Mouse (Mus musculus) liver, embryonic 14.5 days (tissue): ENCODE data around the gene Igfbp4. TPM values are rescaled to one million over a fixed set of nuclear protein-coding genes. Genes with fewer than 3 reads are reported as not detected.

Source experiments
- ATAC-seq: fragments of 200-750 bp; cut with Nextera tagmentation; 2 replicates; pipeline ENCODE4 v1.8.0; 2017; ENCODE audit warnings: moderate number of reproducible peaks, mild to moderate bottlenecking, moderate library complexity; ENCODE audit not compliant: insufficient read depth
- DNase-seq, 3 experiments: peaks; one replicate each; pipeline ENCODE4 v3.0.0-alpha.2; 2012 to 2013; ENCODE audit warnings: low read depth in 3 of 3, low spot score in 3 of 3
- H3K27ac ChIP-seq: fragments of 300-500 bp; sonication (generic); 2 replicates; pipeline ENCODE4 v1.5.1; 2014; ENCODE audit warnings: moderate library complexity, mild to moderate bottlenecking, control low read depth, inconsistent platforms
- H3K27me3 ChIP-seq: fragments of 300-500 bp; sonication (generic); 2 replicates; pipeline ENCODE4 v1.6.1; 2014; ENCODE audit warnings: mild to moderate bottlenecking, low read length, moderate library complexity; ENCODE audit not compliant: control insufficient read depth, insufficient read depth
- H3K36me3 ChIP-seq: fragments of 300-500 bp; sonication (generic); replicated peaks from 2 replicates; pipeline ENCODE4 v1.6.1; 2014; ENCODE audit warnings: low read depth; ENCODE audit not compliant: control insufficient read depth, insufficient read depth
- H3K4me1 ChIP-seq, 2 experiments: fragments of 200-500 bp in 1 of 2; fragments of 300-500 bp in 1 of 2; sonication (generic) in 1 of 2; replicated peaks; 2 replicates each; pipeline ENCODE4 v1.6.1; 2012 to 2014; ENCODE audit warnings: antibody characterized with exemption in 1 of 2, inconsistent platforms in 1 of 2, low read length in 1 of 2; ENCODE audit not compliant: control insufficient read depth in 2 of 2, insufficient read depth in 2 of 2
- H3K4me2 ChIP-seq: fragments of 300-500 bp; sonication (generic); 2 replicates; pipeline ENCODE4 v1.6.1; 2014; ENCODE audit warnings: low read depth, mild to moderate bottlenecking, control low read depth, moderate library complexity
- H3K4me3 ChIP-seq, 2 experiments: fragments of 200-500 bp in 1 of 2; fragments of 300-500 bp in 1 of 2; sonication (generic) in 1 of 2; 2 replicates each; pipeline ENCODE4 v1.5.1; 2012 to 2014; ENCODE audit warnings: low read depth in 2 of 2, low read length in 2 of 2, mild to moderate bottlenecking in 2 of 2, control low read depth in 1 of 2, inconsistent platforms in 1 of 2, moderate library complexity in 1 of 2; ENCODE audit not compliant: insufficient read depth in 1 of 2
- H3K9ac ChIP-seq: fragments of 300-500 bp; sonication (generic); replicated peaks from 2 replicates; pipeline ENCODE4 v1.6.1; 2014; ENCODE audit warnings: mild to moderate bottlenecking, control low read depth, moderate library complexity
- H3K9me3 ChIP-seq: fragments of 300-500 bp; sonication (generic); 2 replicates; pipeline ENCODE4 v1.6.1; 2016; ENCODE audit warnings: low read length, mixed read lengths; ENCODE audit not compliant: control insufficient read depth
- CTCF ChIP-seq: IDR thresholded peaks from 2 replicates; pipeline ENCODE4 v1.5.1; 2016; ENCODE audit warnings: antibody characterized with exemption, low read depth, control low read depth
- EP300 ChIP-seq: IDR thresholded peaks from 2 replicates; pipeline ENCODE4 v1.6.1; 2016; ENCODE audit warnings: antibody characterized with exemption, low read depth
- WGBS: fragments of 180-500 bp; shearing (Covaris S2); extraction: QIAGEN DNeasy Blood & Tissue Kit; methylation state at CpG from one replicate; pipeline ENCODE4 v1.1.7; 2014; ENCODE audit not compliant: insufficient replicate concordance; 5-methylcytosine and 5-hydroxymethylcytosine counted together
- polyA plus RNA-seq, 2 experiments: library from polyadenylated mRNA; depleted of rRNA in 1 of 2; stranded (reverse) in 1 of 2; unstranded in 1 of 2; fragments of >200 nt; fragmentation: Nextera tagmentation in 1 of 2; extraction: Ambion mirVana in 1 of 2; gene quantifications; 2 replicates each; pipeline versions ENCODE4 v1.2.1 to v1.2.3; 2012 to 2014

Igfbp4 gene
- polyA plus RNA-seq, 2 experiments = 71.4 to 115 TPM

- peaks cover 98% of the 10 kb centered on the region for H3K36me3 ChIP-seq
- TF ChIP-seq EP300 = no peak
- no peak for TF ChIP-seq CTCF
- 90% methylated on average over 9 of the region's 9 CpGs for WGBS
- H3K4me1 ChIP-seq = no peaks in the 10 kb centered on the region
- H3K27ac ChIP-seq = no peak overlapping the region
- no peaks in the 10 kb centered on the region for H3K27me3 ChIP-seq
- ATAC-seq (no peak), DNase-seq (no peak)
- no peak overlapping the region for H3K4me3 ChIP-seq
- no peaks in the 10 kb centered on the region for H3K9me3 ChIP-seq
- no peak overlapping the region for H3K9ac ChIP-seq
- no peak overlapping the region for H3K4me2 ChIP-seq
Observed at GRCm38 (mm10) chr11:99006788-99007187, 34.3 kb upstream of the Igfbp4 start.

- Histone ChIP-seq H3K4me3 (no peak overlapping the region), H3K27me3 (no peaks in the 10 kb centered on the region), H3K9ac (no peak overlapping the region), H3K36me3 (peaks cover 98% of the 10 kb centered on the region), H3K27ac (no peak overlapping the region), H3K4me2 (no peak overlapping the region), H3K4me1 (no peaks in the 10 kb centered on the region), H3K9me3 (no peaks in the 10 kb centered on the region)
- 40% methylated on average over 4 of the region's 4 CpGs for WGBS
- DNase-seq = no peak
- no peak for ATAC-seq
- TF ChIP-seq CTCF = no peak
Observed at GRCm38 (mm10) chr11:99010124-99010523, 30.9 kb upstream of the Igfbp4 start.

GRCm38 (mm10) chr11:99010706-99011105 is 30.3 kb upstream of the Igfbp4 start:
- WGBS = 89% methylated on average over 5 of the region's 5 CpGs
- Histone ChIP-seq H3K4me1 (no peaks in the 10 kb centered on the region), H3K9ac (no peak overlapping the region), H3K27me3 (no peaks in the 10 kb centered on the region), H3K9me3 (no peaks in the 10 kb centered on the region), H3K36me3 (peaks cover 98% of the 10 kb centered on the region), H3K4me3 (no peak overlapping the region), H3K27ac (no peak overlapping the region), H3K4me2 (no peak overlapping the region)
- TF ChIP-seq EP300 (no peak), CTCF (no peak)
- ATAC-seq (no peak), DNase-seq (no peak)

GRCm38 (mm10) chr11:99013856-99014255 is 27.2 kb upstream of the Igfbp4 start:
- no peak for ATAC-seq
- no peak overlapping the region for H3K4me2 ChIP-seq
- no peaks in the 10 kb centered on the region for H3K9me3 ChIP-seq
- H3K4me3 ChIP-seq = no peak overlapping the region
- H3K9ac ChIP-seq = no peak overlapping the region
- H3K27ac ChIP-seq = no peak overlapping the region
- no peaks in the 10 kb centered on the region for H3K27me3 ChIP-seq
- WGBS = 91% methylated on average over 1 of the region's 1 CpGs
- H3K36me3 ChIP-seq = peaks cover 99% of the 10 kb centered on the region
- no peak for DNase-seq
- H3K4me1 ChIP-seq = no peaks in the 10 kb centered on the region
- TF ChIP-seq CTCF = no peak
- TF ChIP-seq EP300 = no peak

GRCm38 (mm10) chr11:99019844-99020243 is 21.2 kb upstream of the Igfbp4 start:
- no peaks in the 10 kb centered on the region for H3K27me3 ChIP-seq
- no peaks in the 10 kb centered on the region for H3K9me3 ChIP-seq
- ATAC-seq = no peak
- no peak overlapping the region for H3K4me2 ChIP-seq
- no peak overlapping the region for H3K27ac ChIP-seq
- no peak for TF ChIP-seq CTCF
- no peak overlapping the region for H3K9ac ChIP-seq
- H3K4me1 ChIP-seq = peaks cover 12 to 13% of the 10 kb centered on the region in 2 experiments
- no peak for DNase-seq
- WGBS = 91% methylated on average over 6 of the region's 6 CpGs
- H3K4me3 ChIP-seq = no peak overlapping the region
- H3K36me3 ChIP-seq = peaks cover 81% of the 10 kb centered on the region
